Mouse (Mus musculus) ES-E14 (cell line): Measurements from ENCODE around the gene Gm13287.
"Not testable (repeated sequence)": the region's sequence is repeated elsewhere in the genome, so short reads cannot be mapped to it uniquely, and the experiment has no call there.

Source experiments
- CHD2 ChIP-seq: IDR thresholded peaks from 2 replicates; pipeline ENCODE4 v1.6.1; 2014; ENCODE audit warnings: mild to moderate bottlenecking, low read depth, low read length, inconsistent platforms
- ZC3H11A ChIP-seq: IDR thresholded peaks from 2 replicates; pipeline ENCODE4 v1.6.1; 2012; ENCODE audit warnings: low read depth, mild to moderate bottlenecking, inconsistent platforms, low read length, borderline replicate concordance
- ZNF384 ChIP-seq: IDR thresholded peaks from 2 replicates; pipeline ENCODE4 v1.6.1; 2012; ENCODE audit warnings: low read depth, low read length, inconsistent platforms

DNA sequence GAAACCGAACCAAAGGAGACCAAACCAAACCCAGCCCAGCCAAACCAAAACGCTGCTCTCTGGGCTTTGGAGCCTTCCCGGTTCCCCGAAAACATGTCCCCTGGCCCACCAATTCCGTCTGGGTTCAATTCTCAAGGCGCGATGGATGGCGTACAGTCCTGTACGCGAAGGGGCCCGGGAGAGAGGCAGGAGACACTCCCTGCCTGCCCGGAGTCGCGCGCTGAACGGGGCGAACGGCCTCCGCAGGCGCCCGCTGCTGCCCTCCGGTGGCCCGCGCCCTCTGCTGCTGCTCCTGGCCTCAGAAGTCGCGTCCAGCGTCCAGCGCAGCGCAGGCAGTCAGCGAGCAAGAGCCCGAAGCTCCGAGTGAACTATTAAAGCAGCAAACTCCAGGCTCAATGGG is 29.5 kb upstream of the Gm13287 start, which contains the start of gene Gm13290:
- not testable (repeated sequence) for TF ChIP-seq ZNF384, CHD2, ZC3H11A
